Mouse (Mus musculus) heart, adult 2 months (tissue): ENCODE measurements around the gene Dnajc11.

Experiments used
- CTCF ChIP-seq: fragments of 200-600 bp; IDR thresholded peaks from 2 replicates; pipeline ENCODE4 v1.8.1; 2022; ENCODE audit warnings: antibody characterized with exemption, mild to moderate bottlenecking, moderate library complexity
- EP300 ChIP-seq: fragments of 200-500 bp; IDR thresholded peaks from 2 replicates; pipeline ENCODE4 v1.6.1; 2011; ENCODE audit warnings: low read depth, low read length, control low read depth; ENCODE audit not compliant: insufficient read depth
- POLR2A ChIP-seq: fragments of 200-500 bp; IDR thresholded peaks from 2 replicates; pipeline ENCODE4 v1.6.1; 2011; ENCODE audit warnings: mild to moderate bottlenecking, low read depth, low read length, control low read depth; ENCODE audit not compliant: insufficient read depth

DNA sequence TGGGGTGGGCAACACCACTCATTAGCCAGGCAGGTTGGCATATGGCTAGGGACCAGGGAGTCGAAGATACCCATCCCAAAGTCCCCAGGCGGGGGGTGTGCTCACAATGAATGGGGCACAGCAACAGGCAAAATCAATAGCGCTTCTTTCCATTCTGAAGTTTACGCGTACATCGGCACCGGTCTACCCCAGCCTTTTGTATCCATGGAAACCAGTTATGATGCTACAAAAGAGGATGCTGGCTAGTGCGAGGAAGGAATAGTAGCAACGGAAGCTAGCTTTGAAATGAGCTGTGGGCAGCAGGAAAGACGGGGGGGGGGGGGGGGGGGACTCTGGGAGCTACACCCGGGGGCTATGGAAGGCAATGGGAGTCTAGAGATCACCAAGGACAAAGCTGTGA lies 17.2 kb upstream of the Dnajc11 start:
- TF ChIP-seq CTCF (no peak), POLR2A (no peak), EP300 (no peak)
